In the genomic region with DNA sequence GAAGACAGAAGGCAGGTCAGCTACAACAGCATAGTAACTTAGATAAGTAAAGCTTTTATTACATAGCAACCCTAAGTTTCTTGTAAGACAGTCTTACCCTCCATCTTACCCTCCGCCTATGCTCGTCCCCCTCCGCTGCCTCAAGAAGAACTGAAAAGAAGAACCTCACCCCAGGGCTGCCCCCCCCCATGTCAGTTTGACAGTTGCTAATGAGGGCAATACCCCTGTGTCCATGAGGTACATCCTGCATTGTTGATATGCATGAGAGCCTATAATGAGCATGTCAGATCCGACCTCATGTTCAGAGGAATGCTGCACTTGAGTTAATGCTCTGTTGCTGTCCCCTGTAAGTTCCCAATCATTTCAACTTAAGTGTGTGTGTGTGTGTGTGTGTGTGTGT, we compare ENCODE assay signal across 8 mouse cellular contexts. TPM values are rescaled to one million over a fixed set of nuclear protein-coding genes. Genes with fewer than 3 reads are reported as not detected.
DNase-seq lines count a peak whose midpoint lies in the region; ATAC-seq and TF ChIP-seq lines count a peak whose summit lies in the region.
"Not testable (repeated sequence)": the region's sequence is repeated elsewhere in the genome, so short reads cannot be mapped to it uniquely, and the experiment has no call there.

No protein-coding gene starts in this region.

- H3K9me3 ChIP-seq in hindbrain, embryonic 11.5 days (ENCODE audit: control insufficient read depth, low read length); midbrain, embryonic 12.5 days; neural tube, embryonic 11.5 days (ENCODE audit: control insufficient read depth, low read length): not testable (repeated sequence)

- TF ChIP-seq CTCF in brain, embryonic 14.5 days (IDR thresholded peaks at IDR 0.05; ENCODE audit: borderline replicate concordance, extremely low read depth, insufficient read depth, insufficient read length); spleen, adult 2 months (IDR thresholded peaks at IDR 0.05; ENCODE audit: extremely low read depth, insufficient read depth, insufficient read length, insufficient replicate concordance): not testable (repeated sequence)

- not testable (repeated sequence) for H3K4me1 ChIP-seq in hindbrain, embryonic 11.5 days (replicated peaks; ENCODE audit: control insufficient read depth, insufficient read depth, low read length); midbrain, embryonic 12.5 days; neural tube, embryonic 11.5 days (ENCODE audit: control insufficient read depth, insufficient read depth, low read length); spleen, adult 2 months (ENCODE audit: control insufficient read depth, insufficient read depth, insufficient read length)

- H3K4me2 ChIP-seq in hindbrain, embryonic 11.5 days (replicated peaks; ENCODE audit: low read depth, low read length); midbrain, embryonic 12.5 days (replicated peaks); neural tube, embryonic 11.5 days (ENCODE audit: low read depth): not testable (repeated sequence)

- 69% methylated on average over 4 of the region's 4 CpGs for WGBS in hindbrain, embryonic 11.5 days
- whole genome bisulfite sequencing in midbrain, embryonic 12.5 days: 64% methylated on average over 4 of the region's 4 CpGs
- WGBS in neural tube, embryonic 11.5 days: 55% methylated on average over 4 of the region's 4 CpGs
- 44% methylated on average over 4 of the region's 4 CpGs for WGBS in spleen, adult 2 months

- H3K27ac ChIP-seq in hindbrain, embryonic 11.5 days (ENCODE audit: low read depth, low read length); midbrain, embryonic 12.5 days (replicated peaks); neural tube, embryonic 11.5 days (ENCODE audit: low read depth, low read length); spleen, adult 2 months (ENCODE audit: insufficient read depth, low read length): not testable (repeated sequence)

- not testable (repeated sequence) for TF ChIP-seq POLR2A in brain, embryonic 14.5 days (IDR thresholded peaks at IDR 0.05; ENCODE audit: borderline replicate concordance, extremely low read depth, insufficient read depth, insufficient read length, poor library complexity, severe bottlenecking); spleen, adult 2 months (IDR thresholded peaks at IDR 0.05; ENCODE audit: low read depth, low read length)

- H3K4me3 ChIP-seq in hindbrain, embryonic 11.5 days (ENCODE audit: low read depth, low read length); midbrain, embryonic 12.5 days; neural tube, embryonic 11.5 days (ENCODE audit: low read depth, low read length); spleen, adult 2 months (ENCODE audit: extremely low read depth, insufficient read depth, insufficient read length): not testable (repeated sequence)

- peak; percentile 79 to 85 for DNase-seq in B cell, adult 2 months
- DNase-seq in brain, embryonic 14.5 days (ENCODE audit: low read depth): peak; percentile 2
- DNase-seq in hindbrain, embryonic 11.5 days (ENCODE audit: low spot score): peak; percentile 2
- DNase-seq in lung, postnatal 25 days (ENCODE audit: low spot score): peak; percentile 5
- peak; percentile 9 for DNase-seq in neural tube, embryonic 11.5 days (ENCODE audit: low spot score)
- DNase-seq in spleen, adult 2 months (ENCODE audit: low read depth in 1 of 2, low spot score in 2 of 2): peak; percentile 45 to 70
- peak; percentile 82 for DNase-seq in splenic B cell, adult 2 months (ENCODE audit: low read depth, low spot score)

- H3K36me3 ChIP-seq in hindbrain, embryonic 11.5 days (ENCODE audit: control insufficient read depth, insufficient read depth, low read length); midbrain, embryonic 12.5 days; neural tube, embryonic 11.5 days (ENCODE audit: control insufficient read depth, insufficient read depth, low read length); spleen, adult 2 months (ENCODE audit: control insufficient read depth, insufficient read depth, low read length); splenic B cell, adult 2 months (ENCODE audit: control insufficient read depth, insufficient read depth, low read length, poor library complexity, severe bottlenecking): not testable (repeated sequence)

- peak; percentile 70 for ATAC-seq in hindbrain, embryonic 11.5 days (ENCODE audit: low FRiP score)
- peak; percentile 44; the same call in 1 of the 2 replicates for ATAC-seq in midbrain, embryonic 12.5 days (ENCODE audit: low FRiP score, low read depth)
- not testable (repeated sequence) for ATAC-seq in neural tube, embryonic 11.5 days (ENCODE audit: insufficient read depth, low FRiP score, low TSS enrichment)

- not testable (repeated sequence) for H3K9ac ChIP-seq in hindbrain, embryonic 11.5 days (ENCODE audit: low read depth, low read length); midbrain, embryonic 12.5 days (replicated peaks); neural tube, embryonic 11.5 days (ENCODE audit: low read length)

- H3K27me3 ChIP-seq in hindbrain, embryonic 11.5 days (ENCODE audit: control insufficient read depth, insufficient read depth, low read length); midbrain, embryonic 12.5 days; neural tube, embryonic 11.5 days (ENCODE audit: control insufficient read depth, insufficient read depth, low read length); spleen, adult 2 months (ENCODE audit: control insufficient read depth, insufficient read depth, low read length); splenic B cell, adult 2 months (ENCODE audit: control insufficient read depth, insufficient read depth, low read length, poor library complexity, severe bottlenecking): not testable (repeated sequence)

RNA-seq across cellular contexts. Expression of gene Ifi211, which starts 60.0 kb away (rescaled TPM):
- polyA plus RNA-seq in brain, embryonic 14.5 days (2012; rRNA removed): 0.11 and 0.23 TPM in 2 replicates
- polyA plus RNA-seq in hindbrain, embryonic 11.5 days (2014; fragmentation: Nextera tagmentation; extraction: Ambion mirVana): 0.17 and 0.52 TPM in 2 replicates
- polyA plus RNA-seq in midbrain, embryonic 12.5 days (2016; fragmentation: Nextera tagmentation; extraction: Ambion mirVana): 0.33 and 0.47 TPM in 2 replicates
- polyA plus RNA-seq in neural tube, embryonic 11.5 days (2014; fragmentation: Nextera tagmentation; extraction: Ambion mirVana): 0.50 and 0.93 TPM in 2 replicates
- polyA plus RNA-seq in spleen, adult 2 months (2012; rRNA removed): 0.49 and 0.55 TPM in 2 replicates

Comparison
In these comparisons a context has a peak if more than half of its experiments do, and no peak if none do; other contexts are left out.
1. DNase-seq: peak in every context shown above with its lines; median percentile 82 in B cell, adult 2 months; 82 in splenic B cell, adult 2 months; 58 in spleen, adult 2 months; 9 in neural tube, embryonic 11.5 days; 5 in lung, postnatal 25 days; 2 in brain, embryonic 14.5 days; 2 in hindbrain, embryonic 11.5 days.